Mouse (Mus musculus) kidney, postnatal 36 days (tissue): Measurements from ENCODE around the gene Prkcg.
"Not testable (repeated sequence)": the region's sequence is repeated elsewhere in the genome, so short reads cannot be mapped to it uniquely, and the experiment has no call there.

Experiments
- DNase-seq, 2 experiments: peaks; one replicate each; pipeline ENCODE4 v3.0.0; 2021 to 2022; ENCODE audit warnings: mixed read lengths in 2 of 2

Gene Prkcg

DNA sequence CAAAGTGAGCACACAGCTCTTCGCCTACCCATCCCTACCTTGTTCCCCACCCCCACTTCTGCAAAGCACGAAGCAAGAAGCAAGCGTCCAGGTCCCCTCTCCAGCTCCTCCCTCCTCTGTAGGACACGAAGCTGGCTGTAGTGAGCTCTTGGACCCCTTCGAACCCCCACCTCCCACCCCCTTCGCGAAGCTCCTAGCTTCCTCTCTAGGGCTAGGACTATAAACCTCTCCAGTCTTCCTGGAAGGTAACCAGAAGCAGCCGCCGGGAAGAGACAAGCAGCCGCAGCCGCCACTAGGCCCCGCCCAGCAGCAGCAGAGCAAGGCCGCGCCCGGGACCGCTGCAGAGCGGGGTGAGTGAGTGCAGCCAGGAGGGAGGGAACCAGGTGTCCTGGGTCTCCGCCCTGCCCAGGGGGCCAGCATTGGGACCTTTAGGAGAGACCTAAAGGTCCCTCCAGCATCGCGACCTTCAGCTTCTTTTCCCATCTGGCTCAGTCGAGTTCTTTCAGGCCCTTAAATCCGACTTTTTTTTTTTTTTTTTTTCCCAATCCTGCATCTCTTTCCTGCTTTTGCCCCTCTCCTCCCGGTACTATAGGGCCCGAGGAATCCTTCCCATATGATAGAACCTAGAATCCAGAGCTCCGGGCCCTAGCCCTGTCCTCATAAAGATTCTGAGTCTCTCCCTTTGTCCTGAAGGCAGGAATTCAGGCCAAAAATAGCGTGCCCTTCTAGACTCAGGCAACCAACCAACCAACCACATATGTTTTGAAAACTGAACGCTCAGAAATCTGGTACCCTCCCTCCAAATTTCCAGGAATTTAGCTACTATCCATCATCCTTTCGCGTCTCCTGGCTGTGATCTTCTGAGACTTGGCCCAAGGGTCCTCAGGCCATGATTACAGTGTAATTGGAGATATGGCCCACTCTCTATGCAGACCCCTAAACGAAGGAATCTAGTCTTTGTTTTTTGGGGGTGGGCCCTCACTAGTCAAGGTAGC is at the start of gene Prkcg, which contains the start of gene Myadm:
Gene Prkcg, plus strand, starts transcription at position 204 of the 995 bp plus-strand sequence.
Gene Myadm, plus strand, starts transcription at position 105 of the 995 bp plus-strand sequence.
- DNase-seq = peak; percentile 76 to 87

DNA sequence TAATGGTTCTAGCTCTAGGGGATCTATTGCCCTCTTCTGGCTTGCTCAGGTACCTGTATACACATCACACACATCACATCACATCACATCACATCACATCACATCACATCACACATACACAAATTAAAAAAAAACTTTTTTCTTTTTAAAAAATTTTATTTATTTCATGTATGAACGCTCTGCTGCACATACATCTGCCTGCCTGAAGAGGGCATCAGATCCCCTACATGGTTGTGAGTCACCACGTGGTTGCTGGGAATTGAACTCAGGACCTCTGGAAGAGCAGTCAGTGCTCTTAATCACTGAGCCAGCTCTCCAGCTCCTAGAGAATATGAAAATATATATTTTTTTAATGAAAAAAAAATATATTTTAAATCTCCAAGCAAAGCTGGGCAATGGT is 49.8 kb upstream of the Prkcg start:
- no peak for DNase-seq

DNA sequence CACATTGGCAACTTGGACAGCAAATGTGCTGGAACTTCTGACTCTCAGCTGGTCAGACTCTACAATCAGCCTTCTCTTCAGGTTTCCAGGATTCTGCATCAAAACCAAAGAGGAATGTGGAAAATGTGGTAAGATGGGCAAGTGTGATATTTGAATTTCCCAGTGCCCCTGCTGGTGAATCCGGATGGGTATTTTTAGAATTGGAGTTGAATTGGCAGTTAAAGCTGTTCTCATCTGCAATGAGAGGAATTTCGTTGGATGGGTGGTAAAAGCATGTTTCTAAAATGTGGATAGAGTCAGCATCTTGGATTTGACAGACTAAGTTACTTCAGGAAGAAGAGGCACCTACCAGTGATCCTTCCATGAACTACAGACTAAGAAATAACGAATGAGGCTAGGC is 28.3 kb upstream of the Prkcg start:
- no peak for DNase-seq

DNA sequence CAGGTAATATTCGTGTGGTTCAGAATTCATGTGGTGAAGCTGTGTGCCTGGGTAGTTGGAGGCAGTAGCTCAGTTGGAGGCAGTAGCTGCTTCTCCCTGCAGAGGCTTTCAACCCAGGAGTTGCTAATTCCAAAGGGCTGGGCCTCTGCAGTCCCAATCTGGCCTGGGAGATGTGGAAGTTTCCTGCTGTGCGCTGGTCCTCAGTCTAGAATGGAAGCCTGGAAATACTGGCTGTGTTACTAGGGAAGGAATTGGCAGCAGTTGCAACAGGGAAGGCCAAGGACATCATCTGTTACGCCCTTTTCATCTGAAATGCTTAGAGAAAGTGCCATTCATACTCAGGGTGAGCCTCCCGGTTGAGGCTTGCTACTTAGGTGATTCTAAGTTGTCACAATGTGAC is 27.5 kb upstream of the Prkcg start:
- DNase-seq = no peak

DNA sequence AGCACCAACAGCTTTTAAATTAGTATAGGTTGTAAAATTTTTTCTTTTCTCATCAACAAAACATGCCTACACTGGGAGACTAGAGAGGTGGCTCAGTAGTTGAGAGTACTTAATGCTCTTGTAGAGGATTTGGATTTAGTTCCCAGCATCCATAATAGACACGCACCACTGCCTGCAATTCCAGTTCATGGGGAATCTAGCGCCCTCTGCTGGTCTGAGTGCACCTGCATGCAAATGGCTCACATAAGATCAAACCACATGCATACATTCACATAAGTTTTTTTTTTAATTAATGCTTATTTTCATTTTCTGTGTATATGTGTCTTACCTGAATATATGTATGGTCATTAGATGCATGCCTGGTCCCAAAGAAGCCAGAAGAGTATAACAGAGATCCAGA is 26.2 kb upstream of the Prkcg start:
- DNase-seq = peak; percentile 26 to 72

DNA sequence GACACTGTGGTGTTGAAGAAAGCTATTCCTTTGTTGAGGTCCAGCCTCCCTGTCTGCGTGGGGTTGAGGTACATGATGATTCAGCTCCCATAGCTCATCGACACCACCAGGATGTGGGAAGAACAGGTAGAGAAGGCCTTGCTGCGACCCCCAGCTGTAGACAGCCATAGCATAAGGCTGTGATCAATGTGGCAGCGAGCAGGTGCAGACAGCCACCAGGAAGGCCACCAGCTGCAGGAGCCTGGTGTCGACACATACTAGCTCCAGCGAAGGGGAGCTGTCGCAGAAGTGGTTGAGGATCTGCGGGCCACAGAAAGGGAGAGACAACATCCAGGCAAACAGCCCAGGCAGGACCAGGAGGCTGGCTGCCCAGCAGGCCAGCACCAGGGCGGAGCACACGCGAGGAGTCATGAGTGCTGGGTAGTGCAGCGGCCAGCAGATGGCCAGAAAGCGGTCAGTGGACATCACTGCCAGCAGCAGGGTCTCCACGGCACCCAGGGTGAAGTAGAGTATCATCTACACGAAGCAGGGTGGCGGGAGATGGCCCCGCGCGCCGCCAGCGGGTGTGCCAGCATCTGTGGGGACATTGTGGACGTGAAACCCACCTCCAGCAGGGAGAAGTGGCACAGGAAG is 24.5 kb upstream of the Prkcg start:
- no peak for DNase-seq

DNA sequence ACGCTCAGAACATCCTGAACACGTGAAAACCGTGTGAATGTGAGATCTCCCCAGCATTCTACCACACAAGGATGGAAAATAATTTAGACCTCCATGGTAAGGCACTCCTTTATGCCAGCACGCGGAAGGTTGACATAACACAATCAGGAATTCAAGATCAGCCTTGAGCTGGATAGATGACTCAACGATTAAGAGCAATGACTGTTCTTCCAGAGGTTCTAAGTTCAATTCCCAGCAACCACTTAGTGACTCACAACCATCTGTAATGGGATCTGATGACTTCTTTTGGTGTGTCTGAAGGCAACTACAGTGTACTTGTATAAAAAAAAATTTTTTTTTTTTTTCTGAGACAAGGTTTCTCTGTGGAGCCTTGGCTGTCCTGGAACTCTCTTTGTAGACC is 23.7 kb upstream of the Prkcg start:
- no peak for DNase-seq

DNA sequence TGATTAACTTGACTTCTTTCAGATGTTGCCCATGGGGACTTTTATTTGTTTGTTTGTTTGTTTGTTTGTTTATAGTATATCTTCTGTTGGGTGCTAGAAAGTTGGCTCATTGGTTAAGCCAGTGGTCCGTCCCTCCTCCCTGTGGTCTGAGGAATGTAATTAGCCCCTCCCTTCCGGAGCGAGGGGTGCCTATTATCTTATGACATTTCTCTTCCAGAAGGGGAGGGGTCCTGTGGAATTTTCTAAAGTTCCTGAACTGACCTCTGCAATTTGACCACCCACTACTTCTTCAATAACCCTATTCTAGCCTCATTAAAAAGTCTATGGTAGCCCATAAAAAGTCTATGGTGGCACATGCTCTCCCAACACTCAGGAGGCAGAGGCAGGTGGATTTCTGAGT is 21.7 kb upstream of the Prkcg start:
- DNase-seq = no peak

DNA sequence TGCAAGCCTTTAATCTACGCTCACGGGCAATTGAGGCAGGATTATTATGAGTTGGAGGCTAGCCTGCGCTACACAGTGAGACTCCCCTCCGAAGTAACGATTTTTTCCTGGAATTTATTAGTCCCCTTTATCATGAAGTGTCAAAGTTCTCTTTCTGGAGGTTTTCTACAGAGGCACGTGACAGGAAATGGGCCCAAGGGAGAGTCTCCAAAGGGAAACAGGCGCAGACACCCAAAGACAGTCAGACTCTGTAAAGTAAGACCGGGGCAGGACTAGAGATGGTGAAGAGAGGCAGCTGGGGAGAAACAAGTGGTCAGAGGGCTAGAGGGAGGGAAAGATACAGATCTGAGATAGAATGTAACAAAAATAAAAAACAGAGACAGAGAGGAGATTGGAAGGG is 21.1 kb upstream of the Prkcg start:
- DNase-seq = no peak

DNA sequence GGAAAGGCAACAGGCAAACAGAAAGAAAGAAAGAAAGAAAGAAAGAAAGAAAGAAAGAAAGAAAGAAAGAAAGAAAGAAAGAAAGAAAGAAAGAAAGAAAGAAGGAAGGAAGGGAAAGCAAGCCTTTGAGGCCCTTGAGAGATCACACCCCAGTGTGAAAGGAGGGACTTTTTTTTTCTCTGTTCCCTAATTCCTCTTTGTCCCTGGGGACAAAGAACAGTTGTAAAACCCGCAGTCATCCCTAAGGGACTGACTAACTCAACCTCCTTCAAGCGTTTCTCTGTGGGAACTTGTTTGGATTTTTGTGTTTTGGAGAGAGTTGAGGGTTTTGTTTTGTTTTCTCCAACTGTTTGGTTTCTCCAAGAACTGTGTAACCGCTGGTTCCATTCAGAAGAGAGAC is 20.7 kb upstream of the Prkcg start:
- no peak for DNase-seq

DNA sequence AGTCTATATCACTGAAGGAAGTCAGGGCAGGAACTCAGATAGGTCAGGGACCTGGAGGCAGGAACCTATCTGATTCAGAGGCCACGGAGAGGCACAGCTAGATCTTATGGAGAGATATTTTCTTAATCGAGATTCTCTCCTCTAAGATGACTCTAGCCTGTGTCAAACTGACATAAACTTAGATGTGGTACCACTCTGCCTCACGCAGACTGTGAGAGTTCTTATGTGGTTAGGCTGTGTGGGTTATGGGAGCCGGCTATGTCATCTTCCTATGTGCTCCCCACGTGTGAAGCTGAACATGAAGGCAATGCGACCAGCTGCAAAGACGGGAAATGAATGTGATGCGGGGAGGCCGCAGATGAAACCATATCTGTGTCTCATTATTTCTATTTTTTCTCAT is 16.8 kb upstream of the Prkcg start:
- no peak for DNase-seq

DNA sequence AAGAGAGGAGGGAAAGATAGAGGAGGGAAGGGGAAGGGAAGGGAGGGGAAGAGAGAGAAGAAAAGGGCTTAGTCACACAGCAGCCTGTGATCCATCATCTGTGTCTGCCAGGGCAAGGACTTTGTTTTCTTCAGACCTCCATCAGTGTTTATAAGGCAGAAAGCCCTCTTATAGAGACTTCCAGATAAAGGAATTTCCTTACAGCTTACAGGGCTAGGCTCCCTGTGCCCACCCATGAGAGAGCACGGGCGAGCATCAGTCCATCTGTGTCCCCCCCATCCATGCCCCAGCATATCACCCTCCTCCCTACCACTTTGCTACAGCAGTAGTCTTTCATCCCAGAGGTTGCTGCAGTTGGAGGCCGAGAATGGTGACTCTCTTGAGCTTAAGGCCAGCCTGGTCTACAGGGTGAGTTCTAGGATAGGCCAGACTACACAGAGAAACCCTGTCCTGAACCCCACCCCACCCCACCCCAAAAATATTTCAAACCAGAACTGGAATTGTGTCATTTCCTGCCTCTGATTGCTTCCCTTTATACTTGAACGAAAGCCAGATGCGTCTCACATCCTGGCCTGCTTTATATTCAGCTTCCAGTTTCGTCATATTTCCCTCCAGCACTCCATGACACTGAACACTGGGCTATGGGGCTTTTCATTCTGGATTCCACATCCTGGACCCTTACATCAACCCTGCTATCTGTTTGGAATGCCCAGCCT is 13.4 kb upstream of the Prkcg start:
- DNase-seq = peak in 1 of 2 experiments; percentile 49

DNA sequence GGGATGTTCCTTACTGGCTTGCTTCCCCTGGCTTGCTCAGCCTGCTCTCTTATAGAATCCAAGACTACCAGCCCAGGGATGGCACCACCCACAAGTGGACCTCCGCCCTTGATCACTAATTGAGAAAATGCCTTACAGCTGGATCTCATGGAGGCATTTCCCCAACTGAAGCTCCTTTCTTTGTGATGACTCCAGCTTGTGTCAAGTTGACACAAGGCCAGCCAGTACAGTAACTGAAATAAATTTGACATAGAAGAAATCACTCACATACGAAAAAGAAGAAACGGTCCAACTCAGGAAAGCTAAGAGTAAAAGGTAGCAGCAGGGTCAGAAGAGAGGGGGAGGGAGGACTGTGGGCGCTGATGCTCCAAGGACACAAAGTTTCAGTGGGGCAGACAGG is 12.2 kb upstream of the Prkcg start:
- DNase-seq = not testable (repeated sequence)

DNA sequence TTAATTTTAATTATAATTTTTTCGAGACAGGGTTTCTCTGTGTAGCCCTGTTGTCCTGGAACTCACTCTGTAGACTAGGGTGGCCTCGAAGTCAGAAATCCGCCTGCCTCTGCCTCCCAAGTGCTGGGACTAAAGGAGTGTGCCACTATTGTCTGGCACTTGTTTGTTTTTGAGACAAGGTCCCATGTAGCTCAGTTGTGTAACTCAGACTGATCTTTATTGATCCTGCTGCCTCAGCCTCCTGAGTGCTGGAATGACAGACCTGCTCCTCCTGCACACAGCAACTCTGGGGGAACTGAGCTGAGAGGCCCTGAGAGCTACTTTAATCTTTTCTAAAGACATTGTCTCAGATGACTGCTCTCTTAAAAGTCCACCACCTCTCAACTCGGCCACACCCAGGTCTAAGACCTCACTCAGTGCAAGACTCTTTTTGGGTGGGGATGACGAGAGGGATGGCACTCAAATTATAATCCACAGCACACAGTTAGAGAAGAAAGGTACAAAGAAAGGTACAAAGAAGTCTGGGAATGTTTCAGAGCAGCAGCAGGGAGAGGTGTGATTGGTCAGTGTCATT is 8.8 kb upstream of the Prkcg start:
- no peak for DNase-seq

DNA sequence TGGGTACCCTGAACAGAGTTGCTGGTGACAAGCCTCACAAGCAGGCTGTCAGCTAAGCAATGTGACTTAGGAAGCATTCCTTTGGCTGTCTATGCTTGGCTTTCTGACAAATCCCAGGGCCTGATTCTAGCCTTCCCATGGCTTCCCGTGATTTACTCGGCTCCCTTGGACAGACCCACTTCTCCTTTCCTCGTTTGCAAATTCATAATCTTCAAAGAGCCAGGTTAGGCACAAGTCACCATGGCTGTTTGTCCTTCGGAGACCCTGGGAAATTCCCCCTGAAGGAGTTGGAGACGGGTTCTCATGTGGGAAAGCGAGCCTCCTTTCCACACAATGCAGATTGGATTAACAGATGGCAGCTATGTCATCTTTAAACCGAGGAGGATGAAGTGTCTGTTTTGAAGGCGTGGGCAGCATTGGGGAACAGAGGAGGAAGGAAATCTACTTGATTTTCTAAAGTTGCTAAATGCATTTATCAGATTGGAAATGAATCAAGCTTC is 8.3 kb upstream of the Prkcg start:
- peak in 1 of 2 experiments; percentile 30 for DNase-seq

DNA sequence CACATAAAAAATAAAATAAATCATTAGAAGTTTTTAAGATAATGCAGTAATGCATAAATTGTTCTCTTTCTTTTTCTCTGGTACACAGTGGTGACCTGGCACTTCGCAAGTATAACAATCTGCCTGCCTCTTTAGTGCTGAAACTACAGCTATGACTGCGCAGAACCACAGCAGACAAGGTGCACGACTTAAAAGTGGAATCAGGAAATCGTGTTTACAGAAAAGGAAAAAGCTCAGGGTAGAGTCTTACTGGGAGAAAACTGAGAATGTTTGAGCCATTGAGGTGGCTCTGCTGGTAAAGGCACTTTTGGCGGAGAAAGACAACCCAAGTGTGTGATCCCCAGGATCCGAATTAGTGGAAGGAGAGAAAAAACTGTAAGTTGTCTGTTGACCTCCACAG is 7.2 kb upstream of the Prkcg start:
- DNase-seq = no peak

DNA sequence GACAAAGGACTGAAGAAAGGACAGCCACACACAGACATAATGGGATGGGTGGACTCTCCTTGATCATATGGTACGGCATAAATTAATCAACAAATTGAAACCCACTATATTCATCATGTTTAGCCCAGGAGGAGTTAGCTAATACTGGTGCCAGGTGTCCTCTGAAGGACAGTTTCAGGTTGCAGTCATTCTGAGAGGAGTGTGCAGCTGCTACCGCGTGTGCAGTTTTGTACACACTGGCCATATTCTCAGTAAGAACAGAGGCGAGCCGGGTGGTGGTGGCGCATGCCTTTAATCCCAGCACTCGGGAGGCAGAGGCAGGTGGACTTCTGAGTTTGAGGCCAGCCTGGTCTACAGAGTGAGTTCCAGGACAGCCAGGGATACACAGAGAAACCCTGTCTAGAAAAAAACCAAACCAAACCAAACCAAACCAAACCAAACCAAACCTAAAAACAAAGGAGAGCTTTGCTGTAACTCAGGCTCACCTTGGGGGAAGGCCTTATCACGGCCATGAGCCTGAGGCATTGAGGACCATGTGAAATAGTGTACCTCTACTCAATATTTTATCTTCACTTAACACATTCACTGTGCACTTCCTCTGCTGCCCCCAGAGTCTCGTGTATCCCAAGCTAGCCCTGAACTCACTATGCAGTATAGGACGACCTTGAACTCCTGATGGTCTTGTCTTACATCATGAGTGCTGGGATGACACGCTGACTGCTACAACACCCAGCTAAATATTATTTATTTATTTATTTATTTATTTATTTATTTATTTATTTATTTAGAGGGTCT is 5.7 kb upstream of the Prkcg start:
- no peak for DNase-seq

DNA sequence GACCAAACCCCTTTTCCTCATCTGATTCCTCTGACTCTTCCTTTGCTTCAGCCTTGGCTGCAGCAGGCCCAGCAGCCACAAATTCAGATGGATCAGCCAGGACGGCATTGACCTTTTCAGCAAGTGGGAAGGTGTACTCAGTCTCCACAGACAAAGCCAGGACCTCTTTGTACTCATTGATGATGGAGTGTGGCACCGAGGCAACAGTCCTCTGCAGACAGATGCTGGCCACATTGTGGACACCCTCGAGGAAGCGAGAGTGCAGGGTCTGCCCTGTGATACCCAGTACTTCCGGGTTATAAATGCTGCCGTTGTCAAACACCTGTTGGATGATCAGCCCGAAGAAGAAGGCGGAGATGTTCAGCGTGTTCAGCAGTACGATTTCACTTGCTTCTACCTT is 4.4 kb upstream of the Prkcg start:
- no peak for DNase-seq

DNA sequence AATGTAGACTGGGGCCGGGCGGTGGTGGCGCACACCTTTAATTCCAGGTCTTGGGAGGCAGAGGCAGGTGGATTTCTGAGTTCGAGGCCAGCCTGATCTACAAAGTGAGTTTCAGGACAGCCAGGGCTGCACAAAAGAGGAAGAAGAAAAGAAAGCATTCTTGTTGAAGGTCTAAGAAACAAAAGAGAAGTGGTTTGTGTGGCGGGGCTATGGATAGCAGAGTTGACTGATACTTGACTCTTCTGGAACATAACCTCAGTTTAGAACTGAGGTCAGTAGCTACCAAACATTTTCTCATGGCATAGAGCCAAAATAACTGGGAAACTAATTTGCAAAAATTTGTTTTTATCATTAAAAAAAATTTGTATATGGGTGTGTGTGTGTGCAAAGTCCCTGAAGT is 2.9 kb upstream of the Prkcg start:
- no peak for DNase-seq

DNA sequence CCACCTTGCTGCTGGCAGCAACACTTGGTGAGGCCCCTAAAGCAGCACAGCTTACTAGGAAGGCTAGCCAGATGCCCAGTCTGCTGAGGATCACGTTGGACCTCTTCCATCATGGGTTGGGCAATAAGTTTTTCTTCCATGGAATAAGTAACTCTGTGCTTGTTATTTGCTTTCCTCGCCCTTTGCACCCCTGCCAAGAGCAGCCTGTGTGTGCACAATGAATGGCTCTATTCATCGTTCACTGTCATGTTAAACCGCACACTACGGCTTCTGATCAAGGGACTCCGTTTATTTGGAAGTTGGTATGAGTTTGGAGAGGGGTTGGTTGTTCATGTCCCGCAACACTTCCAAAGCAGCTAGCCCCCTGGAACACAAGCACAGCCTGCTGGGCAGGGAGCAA is 1.8 kb upstream of the Prkcg start:
- DNase-seq = peak in 1 of 2 experiments; percentile 27

DNA sequence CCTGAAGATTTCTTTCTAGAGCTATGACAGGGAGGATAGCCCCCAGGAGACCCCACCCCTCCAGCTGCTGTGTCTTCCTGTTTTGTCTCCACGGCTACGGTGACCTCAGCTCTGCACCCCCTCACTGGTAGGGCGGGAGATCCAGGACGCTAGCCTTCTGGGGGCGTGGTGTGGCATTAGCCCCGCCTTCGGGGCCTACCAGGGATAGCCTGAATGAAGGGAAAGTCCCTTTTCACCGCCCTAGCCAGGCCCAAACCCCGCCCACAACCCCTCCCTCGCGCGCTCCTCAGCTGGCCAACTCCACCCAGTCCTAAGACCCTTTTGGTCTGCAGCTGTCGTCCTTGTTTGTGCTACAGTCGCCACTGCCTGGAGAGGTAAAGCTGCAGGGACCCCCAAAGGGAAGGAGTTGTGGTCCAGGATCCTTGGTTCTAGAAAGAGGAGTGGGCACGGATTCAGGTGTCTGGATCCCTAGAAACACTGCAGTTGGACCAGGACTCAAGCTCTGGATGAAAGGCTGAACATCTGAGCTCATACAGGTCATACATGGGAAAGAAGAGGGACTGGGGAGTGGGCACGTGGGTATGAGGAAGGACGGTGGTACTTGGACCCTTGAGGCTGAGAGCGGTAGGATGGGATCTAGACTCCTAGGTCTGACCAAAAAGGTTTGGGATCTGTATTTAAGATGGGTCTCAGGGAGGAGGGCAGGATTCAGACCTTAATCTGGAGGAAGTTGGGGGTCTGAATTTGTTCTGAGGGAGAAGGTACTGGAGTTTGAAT is 1.5 kb downstream of the Prkcg start:
- DNase-seq = peak; percentile 95 to 97
